Mouse (Mus musculus): ENCODE measurements at regions not wholly inside any gene's neighbourhood (a gene's known extent, or its start where the extent isn't known, plus 50 kb on each side); places are given as distances from the start of the nearest gene placed in this dataset.

- TF ChIP-seq ZNF384 (IDR thresholded peaks at IDR 0.05; ENCODE audit: low read depth, low read length) (no peak), ZC3H11A (IDR thresholded peaks at IDR 0.05; ENCODE audit: borderline replicate concordance, low read depth, low read length) (no peak), MAFK (IDR thresholded peaks at IDR 0.05; ENCODE audit: insufficient read depth, low read depth, low read length) (no peak), HCFC1 (IDR thresholded peaks at IDR 0.05; ENCODE audit: borderline replicate concordance, insufficient read depth, low read length) (no peak), CHD2 (IDR thresholded peaks at IDR 0.05; ENCODE audit: low read depth, low read length) (no peak)
- no peak for DNase-seq (ENCODE audit: low read depth, low spot score)
- H3K4me3 ChIP-seq (ENCODE audit: insufficient read depth in 1 of 2, low read depth in 1 of 2, low read length in 2 of 2, poor library complexity in 1 of 2, severe bottlenecking in 1 of 2), result no peak overlapping the region
- no peaks in the 10 kb centered on the region for H3K36me3 ChIP-seq (ENCODE audit: control insufficient read depth, insufficient read depth, low read length, poor library complexity, severe bottlenecking)
- H3K27ac ChIP-seq (ENCODE audit: insufficient read depth, low read depth, low read length, poor library complexity, severe bottlenecking), result no peak overlapping the region
- in situ Hi-C loops (cut with MboI; ENCODE audit: low sequenced_read_pairs in 2 of 2, unreplicated experiment in 2 of 2), result no loop called here
- no peaks in the 10 kb centered on the region for H3K9me3 ChIP-seq (ENCODE audit: control insufficient read depth, insufficient read depth, low read depth, low read length)
- peaks cover 2 to 4% of the 10 kb centered on the region in 2 experiments; a peak in 3 of 4 replicates for H3K4me1 ChIP-seq (ENCODE audit: control insufficient read depth in 2 of 2, insufficient read depth in 2 of 2, low read length in 2 of 2, poor library complexity in 1 of 2)
- H3K9ac ChIP-seq (ENCODE audit: insufficient read depth, low read depth, low read length, poor library complexity, severe bottlenecking), result no peak overlapping the region
These were observed 207.8 kb upstream of the Gm21961 start for GRCm38 (mm10) chr15:65222504-65222903.

- no peak overlapping the region for H3K9ac ChIP-seq (ENCODE audit: insufficient read depth, low read depth, low read length, poor library complexity, severe bottlenecking)
- peaks cover 4% of the 10 kb centered on the region in 2 experiments; a peak in 3 of 4 replicates for H3K4me1 ChIP-seq (ENCODE audit: control insufficient read depth in 2 of 2, insufficient read depth in 2 of 2, low read length in 2 of 2, poor library complexity in 1 of 2)
- TF ChIP-seq HCFC1 (IDR thresholded peaks at IDR 0.05; ENCODE audit: borderline replicate concordance, insufficient read depth, low read length) (no peak), CHD2 (IDR thresholded peaks at IDR 0.05; ENCODE audit: low read depth, low read length) (0 out of 2 replicates have a peak, but pooled peaks have one; percentile 15)
- in situ Hi-C loops (cut with MboI; ENCODE audit: low sequenced_read_pairs in 2 of 2, unreplicated experiment in 2 of 2), result no loop called here
- peak; percentile 27 for DNase-seq (ENCODE audit: low read depth, low spot score)
- no peaks in the 10 kb centered on the region for H3K36me3 ChIP-seq (ENCODE audit: control insufficient read depth, insufficient read depth, low read length, poor library complexity, severe bottlenecking)
- H3K4me3 ChIP-seq (ENCODE audit: insufficient read depth in 1 of 2, low read depth in 1 of 2, low read length in 2 of 2, poor library complexity in 1 of 2, severe bottlenecking in 1 of 2), result no peak overlapping the region
- H3K9me3 ChIP-seq (ENCODE audit: control insufficient read depth, insufficient read depth, low read depth, low read length), result no peaks in the 10 kb centered on the region
- H3K27ac ChIP-seq (ENCODE audit: insufficient read depth, low read depth, low read length, poor library complexity, severe bottlenecking), result no peak overlapping the region; the same call in 1 of the 2 replicates
These were observed 203.2 kb upstream of the Gm21961 start for GRCm38 (mm10) chr15:65217908-65218307.

- Histone ChIP-seq H3K27ac (ENCODE audit: insufficient read depth, low read depth, low read length, poor library complexity, severe bottlenecking) (no peak overlapping the region), H3K4me3 (ENCODE audit: insufficient read depth in 1 of 2, low read depth in 1 of 2, low read length in 2 of 2, poor library complexity in 1 of 2, severe bottlenecking in 1 of 2) (no peak overlapping the region), H3K9me3 (ENCODE audit: control insufficient read depth, insufficient read depth, low read depth, low read length) (no peaks in the 10 kb centered on the region), H3K9ac (ENCODE audit: insufficient read depth, low read depth, low read length, poor library complexity, severe bottlenecking) (no peak overlapping the region), H3K4me1 (ENCODE audit: control insufficient read depth in 2 of 2, insufficient read depth in 2 of 2, low read length in 2 of 2, poor library complexity in 1 of 2) (no peaks in the 10 kb centered on the region), H3K36me3 (ENCODE audit: control insufficient read depth, insufficient read depth, low read length, poor library complexity, severe bottlenecking) (no peaks in the 10 kb centered on the region)
- in situ Hi-C loops (cut with MboI; ENCODE audit: low sequenced_read_pairs in 2 of 2, unreplicated experiment in 2 of 2), result no loop called here
- no peak for TF ChIP-seq HCFC1 (IDR thresholded peaks at IDR 0.05; ENCODE audit: borderline replicate concordance, insufficient read depth, low read length)
- no peak for TF ChIP-seq ZC3H11A (IDR thresholded peaks at IDR 0.05; ENCODE audit: borderline replicate concordance, low read depth, low read length)
- TF ChIP-seq MAFK (IDR thresholded peaks at IDR 0.05; ENCODE audit: insufficient read depth, low read depth, low read length), result no peak
- TF ChIP-seq ZNF384 (IDR thresholded peaks at IDR 0.05; ENCODE audit: low read depth, low read length), result no peak
- TF ChIP-seq CHD2 (IDR thresholded peaks at IDR 0.05; ENCODE audit: low read depth, low read length), result no peak
- no peak for DNase-seq (ENCODE audit: low read depth, low spot score)
These were observed 181.6 kb upstream of the Gm21961 start for GRCm38 (mm10) chr15:65196307-65196706.

- no peaks in the 10 kb centered on the region for H3K36me3 ChIP-seq (ENCODE audit: control insufficient read depth, insufficient read depth, low read length, poor library complexity, severe bottlenecking)
- no peaks in the 10 kb centered on the region for H3K4me1 ChIP-seq (ENCODE audit: control insufficient read depth in 2 of 2, insufficient read depth in 2 of 2, low read length in 2 of 2, poor library complexity in 1 of 2)
- no peak overlapping the region for H3K9ac ChIP-seq (ENCODE audit: insufficient read depth, low read depth, low read length, poor library complexity, severe bottlenecking)
- TF ChIP-seq ZNF384 (IDR thresholded peaks at IDR 0.05; ENCODE audit: low read depth, low read length) (no peak), MAFK (IDR thresholded peaks at IDR 0.05; ENCODE audit: insufficient read depth, low read depth, low read length) (no peak), HCFC1 (IDR thresholded peaks at IDR 0.05; ENCODE audit: borderline replicate concordance, insufficient read depth, low read length) (no peak), CHD2 (IDR thresholded peaks at IDR 0.05; ENCODE audit: low read depth, low read length) (no peak), ZC3H11A (IDR thresholded peaks at IDR 0.05; ENCODE audit: borderline replicate concordance, low read depth, low read length) (no peak)
- no peaks in the 10 kb centered on the region for H3K9me3 ChIP-seq (ENCODE audit: control insufficient read depth, insufficient read depth, low read depth, low read length)
- no peak overlapping the region for H3K4me3 ChIP-seq (ENCODE audit: insufficient read depth in 1 of 2, low read depth in 1 of 2, low read length in 2 of 2, poor library complexity in 1 of 2, severe bottlenecking in 1 of 2)
- in situ Hi-C loops (cut with MboI; ENCODE audit: low sequenced_read_pairs in 2 of 2, unreplicated experiment in 2 of 2), result no loop called here
- H3K27ac ChIP-seq (ENCODE audit: insufficient read depth, low read depth, low read length, poor library complexity, severe bottlenecking), result no peak overlapping the region
- no peak for DNase-seq (ENCODE audit: low read depth, low spot score)
These were observed 178.9 kb upstream of the Gm21961 start for GRCm38 (mm10) chr15:65193654-65194053.
